Mouse (Mus musculus) cerebellum, adult 2 months (tissue): ENCODE results near the gene Phf11c. TPM values are rescaled to one million over a fixed set of nuclear protein-coding genes. Genes with fewer than 3 reads are reported as not detected.
"Not testable (repeated sequence)": the region's sequence is repeated elsewhere in the genome, so short reads cannot be mapped to it uniquely, and the experiment has no call there.

ENCODE experiments used
- DNase-seq, 2 experiments: peaks; one replicate each; pipeline ENCODE4 v3.0.0; 2021
- H3K27ac ChIP-seq: fragments of 200-500 bp; 2 replicates; pipeline ENCODE4 v1.5.1; 2012; ENCODE audit warnings: low read length, control low read depth, inconsistent platforms; ENCODE audit not compliant: insufficient read depth
- H3K27me3 ChIP-seq: fragments of 200-500 bp; 2 replicates; pipeline ENCODE4 v1.6.1; 2012; ENCODE audit warnings: inconsistent platforms, mild to moderate bottlenecking, low read length, moderate library complexity; ENCODE audit not compliant: control insufficient read depth, insufficient read depth
- H3K4me1 ChIP-seq: fragments of 200-500 bp; 2 replicates; pipeline ENCODE4 v1.6.1; 2011; ENCODE audit warnings: low read length; ENCODE audit not compliant: control insufficient read depth, insufficient read depth
- H3K4me3 ChIP-seq: fragments of 200-500 bp; replicated peaks from 2 replicates; pipeline ENCODE3; 2011; ENCODE audit warnings: mild to moderate bottlenecking, low read depth, low read length, control low read depth; ENCODE audit not compliant: insufficient read depth
- CTCF ChIP-seq: fragments of 200-500 bp; IDR thresholded peaks from 2 replicates; pipeline ENCODE4 v1.5.1; 2011; ENCODE audit warnings: low read depth, mild to moderate bottlenecking, control low read depth, low read length, moderate library complexity, borderline replicate concordance; ENCODE audit not compliant: insufficient read depth
- POLR2A ChIP-seq: fragments of 200-500 bp; IDR thresholded peaks from 2 replicates; pipeline ENCODE4 v1.6.1; 2011; ENCODE audit warnings: low read length, control low read depth, borderline replicate concordance; ENCODE audit not compliant: insufficient read depth
- WGBS: fragments of 180-500 bp; shearing (Covaris S2); methylation state at CpG from one replicate; pipeline ENCODE4 v1.1.7; 2018; 5-methylcytosine and 5-hydroxymethylcytosine counted together
- polyA plus RNA-seq: library from polyadenylated mRNA; depleted of rRNA; stranded (reverse); fragments of >200 nt; gene quantifications from 2 replicates; pipeline ENCODE4 v1.2.3, GENCODE M21; 2012; rRNA removed

Gene Phf11c
- polyA plus RNA-seq, 1 experiment, result 0.67 TPM

DNA sequence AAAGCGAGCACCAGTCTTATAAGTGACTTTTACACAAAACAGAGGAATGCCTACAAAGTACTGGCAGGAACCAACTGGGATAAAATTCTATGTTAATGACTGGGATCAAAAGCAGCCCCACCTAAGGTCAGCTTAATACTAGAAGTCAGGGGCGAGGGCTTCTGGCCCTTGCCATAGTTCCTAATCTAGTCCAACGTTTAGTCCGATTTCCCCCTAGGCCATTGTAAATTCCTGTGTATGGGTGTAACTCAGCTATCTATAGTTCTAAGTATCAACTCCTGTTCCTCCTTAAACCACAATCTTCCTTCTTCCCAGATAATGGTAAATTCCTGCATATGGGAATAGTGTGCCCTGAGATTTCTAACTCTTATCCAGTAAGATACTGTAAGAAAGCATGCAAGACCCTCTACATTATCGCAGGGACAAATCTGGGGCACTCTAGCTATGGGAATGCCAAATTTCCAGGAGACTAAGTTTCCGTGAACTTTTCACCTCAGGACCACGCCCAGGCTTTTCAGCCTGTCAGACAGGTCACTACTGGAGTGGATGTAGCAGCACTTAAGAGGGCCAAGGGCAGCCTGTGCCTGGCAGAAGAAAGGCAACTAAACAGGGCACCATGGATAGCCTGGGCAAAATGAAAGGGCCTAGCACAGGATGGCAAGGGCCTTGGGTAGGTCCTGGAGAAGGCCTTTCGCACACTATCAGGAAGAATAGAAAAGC, 28.6 kb downstream of the Phf11c start:
- no peak for DNase-seq
- 89% methylated on average over 8 of the region's 8 CpGs for WGBS
- Histone ChIP-seq H3K4me3 (no peak overlapping the region), H3K27me3 (no peaks in the 10 kb centered on the region), H3K27ac (no peak overlapping the region), H3K4me1 (no peaks in the 10 kb centered on the region)
- no peak for TF ChIP-seq CTCF
- TF ChIP-seq POLR2A, result no peak

DNA sequence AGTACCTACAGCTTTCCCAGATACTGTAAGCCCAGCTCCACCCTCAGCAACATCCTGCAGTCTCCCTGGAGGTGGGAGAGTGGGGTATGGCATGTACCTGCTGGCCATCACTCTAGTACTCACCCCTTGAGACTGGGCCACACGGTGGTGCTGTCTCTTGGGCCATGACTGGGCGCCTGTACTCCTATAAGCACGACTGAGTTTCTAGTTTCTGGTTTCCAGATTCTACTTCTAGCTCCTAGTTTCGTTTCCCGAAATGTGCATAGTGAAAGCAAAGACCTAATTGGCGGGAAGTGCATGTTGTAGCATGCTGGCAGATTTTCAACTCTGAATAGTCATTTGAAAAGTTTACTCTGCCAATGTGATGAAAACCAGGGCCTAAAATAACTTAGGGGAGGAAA, 29.9 kb downstream of the Phf11c start, which contains the start of gene Phf11d:
Gene Phf11d, minus strand, starts transcription at position 227 of the 401 bp plus-strand sequence.
- TF ChIP-seq CTCF, result no peak
- TF ChIP-seq POLR2A, result no peak
- Histone ChIP-seq H3K27me3 (no peaks in the 10 kb centered on the region), H3K27ac (no peak within 1 kb of the TSS), H3K4me3 (no peak within 1 kb of the TSS), H3K4me1 (no peaks in the 10 kb centered on the region)
- WGBS, result 79% methylated on average over 6 of the region's 6 CpGs
- DNase-seq, result no peak

DNA sequence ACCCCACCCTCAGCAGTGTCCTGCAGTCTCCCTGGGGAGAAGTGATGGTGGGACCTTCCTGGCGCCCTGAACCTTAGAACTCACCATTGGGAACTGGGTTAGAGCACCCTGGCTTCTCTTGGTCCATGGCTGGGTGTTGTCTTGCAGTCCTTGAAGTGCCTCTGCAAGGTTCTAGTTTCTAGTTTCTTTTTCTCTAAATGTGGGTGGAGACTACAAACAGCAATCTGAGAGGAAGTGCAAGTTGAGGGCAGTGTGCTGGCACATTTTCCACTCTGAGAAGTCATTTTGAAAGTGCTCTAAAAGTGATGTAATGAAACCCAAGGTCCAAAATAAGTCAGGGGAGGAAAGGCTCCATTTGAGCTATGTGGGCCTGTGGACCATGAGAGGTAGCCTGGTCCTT, 54.0 kb downstream of the Phf11c start, which contains the start of gene Phf11b:
Gene Phf11b, minus strand, starts transcription at position 163 of the 400 bp plus-strand sequence.
- DNase-seq, H3K27me3 ChIP-seq, H3K4me3 ChIP-seq, H3K4me1 ChIP-seq, H3K27ac ChIP-seq: not testable (repeated sequence)
- WGBS, result 53% methylated on average over 1 of the region's 1 CpGs

DNA sequence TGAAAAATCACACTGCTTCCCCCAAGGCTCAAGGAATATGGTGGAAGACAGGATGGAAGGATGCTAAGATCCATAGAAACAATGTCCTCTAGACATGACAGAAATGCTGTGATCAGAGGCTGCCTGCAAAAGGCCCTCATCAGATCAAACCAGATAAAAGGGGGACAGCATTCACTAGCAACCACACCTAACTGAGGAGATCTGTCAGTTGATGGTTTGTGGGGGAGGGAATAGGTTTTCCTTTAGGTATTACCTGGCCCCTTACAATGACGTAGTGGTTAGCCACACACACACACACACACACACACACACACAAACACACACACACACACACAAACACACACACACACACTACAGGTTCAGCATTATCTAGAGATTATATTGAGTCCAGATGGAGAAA, 55.6 kb downstream of the Phf11c start:
- DNase-seq, result no peak
- no peak for TF ChIP-seq POLR2A
- no peak for TF ChIP-seq CTCF
- H3K27ac ChIP-seq, result no peak overlapping the region
- H3K4me3 ChIP-seq, result no peak overlapping the region
- 93% methylated on average over 1 of the region's 1 CpGs for WGBS
- H3K27me3 ChIP-seq, result no peaks in the 10 kb centered on the region
- no peaks in the 10 kb centered on the region for H3K4me1 ChIP-seq

DNA sequence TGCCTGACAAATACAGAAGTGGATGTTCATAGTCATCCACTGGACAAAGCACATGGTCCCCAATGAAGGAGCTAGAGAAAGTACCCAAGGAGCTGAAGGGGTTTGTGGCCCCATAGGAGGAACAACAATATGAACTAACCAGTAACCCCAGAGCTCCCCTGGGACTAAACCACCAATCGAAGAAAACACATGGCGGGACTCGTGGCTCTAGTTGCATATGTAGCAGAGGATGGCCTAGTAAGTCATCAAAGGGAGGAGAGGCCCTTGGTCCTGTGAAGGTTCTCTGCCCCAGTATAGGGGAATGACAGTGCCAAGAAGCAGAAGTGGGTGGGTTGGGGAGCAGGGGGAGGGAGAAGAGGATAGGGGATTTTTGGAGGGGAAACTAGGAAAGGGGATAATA, 59.1 kb downstream of the Phf11c start:
- 77% methylated on average over 3 of the region's 3 CpGs for WGBS
- not testable (repeated sequence) for H3K27me3 ChIP-seq, H3K27ac ChIP-seq, DNase-seq, H3K4me1 ChIP-seq, H3K4me3 ChIP-seq

Other genes with a start within 250 kb of the Phf11c start
- gene Gm5142, start 216.6 kb downstream of the Phf11c start, polyA plus RNA-seq, result not detected in 2 replicates
- gene Rcbtb1, start 194.2 kb downstream of the Phf11c start, polyA plus RNA-seq, result 51.1 and 54.4 TPM in 2 replicates
- not detected in 2 replicates for gene Gm6904, start 135.2 kb downstream of the Phf11c start, polyA plus RNA-seq
- gene Phf11a, start 97.9 kb downstream of the Phf11c start, polyA plus RNA-seq, result not detected in 2 replicates
- 0.21 TPM in 1 of 2 replicates, not detected in the other for gene Phf11b, start 54.0 kb downstream of the Phf11c start, polyA plus RNA-seq
- 0.49 and 0.95 TPM in 2 replicates for gene Phf11d, start 29.9 kb downstream of the Phf11c start, polyA plus RNA-seq
- gene Setdb2, start 45.5 kb upstream of the Phf11c start, polyA plus RNA-seq, result 5.6 and 6.1 TPM in 2 replicates
- gene Cab39l, start 45.6 kb upstream of the Phf11c start, polyA plus RNA-seq, result 24.6 and 28.8 TPM in 2 replicates
- gene Cdadc1, start 202.6 kb upstream of the Phf11c start, polyA plus RNA-seq, result 38.6 and 39.0 TPM in 2 replicates
- gene Shisa2, start 229.9 kb upstream of the Phf11c start, polyA plus RNA-seq, result 2.6 and 3.1 TPM in 2 replicates